Comparison of ENCODE assay signal across 8 mouse cellular contexts in genomic region chr12:69295651-69296050, GRCm38 (mm10). TPM values are rescaled to one million over a fixed set of nuclear protein-coding genes. Genes with fewer than 3 reads are reported as not detected.
A peak's percentile ranks its signal among the peaks of the same experiment; 100 is the strongest.
DNase-seq lines count a peak whose midpoint lies in the region; ATAC-seq and TF ChIP-seq lines count a peak whose summit lies in the region.

No protein-coding gene starts in this region.

- H3K27me3 ChIP-seq in lung, embryonic 14.5 days (ENCODE audit: insufficient read depth, low read length), result no peaks in the 10 kb centered on the region
- H3K27me3 ChIP-seq in heart, postnatal 0 days (ENCODE audit: control insufficient read depth, insufficient read depth, low read length), result no peaks in the 10 kb centered on the region
- no peaks in the 10 kb centered on the region for H3K27me3 ChIP-seq in midbrain, embryonic 14.5 days (ENCODE audit: control insufficient read depth, insufficient read depth, low read length)

- WGBS in lung, embryonic 14.5 days, result 77% methylated on average over 4 of the region's 4 CpGs
- WGBS in heart, postnatal 0 days, result 88% methylated on average over 4 of the region's 4 CpGs
- WGBS in midbrain, embryonic 14.5 days, result 70% methylated on average over 4 of the region's 4 CpGs

- no peak for TF ChIP-seq CTCF in lung, embryonic 14.5 days (IDR thresholded peaks at IDR 0.05; ENCODE audit: low read depth)
- TF ChIP-seq CTCF in heart, postnatal 0 days (IDR thresholded peaks at IDR 0.05; ENCODE audit: low read depth), result no peak

- no peaks in the 10 kb centered on the region for H3K9me3 ChIP-seq in lung, embryonic 14.5 days (ENCODE audit: low read depth, low read length)
- no peaks in the 10 kb centered on the region for H3K9me3 ChIP-seq in heart, postnatal 0 days (replicated peaks; ENCODE audit: control insufficient read depth, low read length)
- H3K9me3 ChIP-seq in midbrain, embryonic 14.5 days (ENCODE audit: control insufficient read depth, low read length), result no peaks in the 10 kb centered on the region

- ATAC-seq in lung, embryonic 14.5 days (ENCODE audit: insufficient read depth), result no peak
- no peak for ATAC-seq in heart, postnatal 0 days (ENCODE audit: insufficient read depth, low read depth)
- no peak for ATAC-seq in midbrain, embryonic 14.5 days (ENCODE audit: low FRiP score, low TSS enrichment)

- peaks cover 6% of the 10 kb centered on the region; the same call in 1 of the 2 replicates for H3K36me3 ChIP-seq in lung, embryonic 14.5 days (ENCODE audit: insufficient read depth)
- no peaks in the 10 kb centered on the region for H3K36me3 ChIP-seq in heart, postnatal 0 days (replicated peaks; ENCODE audit: control insufficient read depth, insufficient read depth, low read length)
- peaks cover 12% of the 10 kb centered on the region for H3K36me3 ChIP-seq in midbrain, embryonic 14.5 days (ENCODE audit: control insufficient read depth, insufficient read depth, low read length)

- H3K4me3 ChIP-seq in lung, embryonic 14.5 days (ENCODE audit: low read depth, low read length), result peak overlapping the region; percentile 96; the same call in 1 of the 2 replicates
- 0 out of 2 replicates have a peak overlapping the region, but pooled peaks have one; percentile 93 for H3K4me3 ChIP-seq in heart, postnatal 0 days (ENCODE audit: low read depth, low read length)
- H3K4me3 ChIP-seq in midbrain, embryonic 14.5 days (replicated peaks; ENCODE audit: low read depth, low read length), result no peak overlapping the region

- peak overlapping the region; percentile 96 for H3K27ac ChIP-seq in lung, embryonic 14.5 days (ENCODE audit: low read depth)
- H3K27ac ChIP-seq in heart, postnatal 0 days (ENCODE audit: low read depth), result 0 out of 2 replicates have a peak overlapping the region, but pooled peaks have one; percentile 96
- peak overlapping the region; percentile 96 for H3K27ac ChIP-seq in midbrain, embryonic 14.5 days (replicated peaks; ENCODE audit: low read depth, low read length)

- peak overlapping the region; percentile 97 for H3K9ac ChIP-seq in lung, embryonic 14.5 days
- H3K9ac ChIP-seq in heart, postnatal 0 days (replicated peaks; ENCODE audit: low read depth, low read length), result no peak overlapping the region
- H3K9ac ChIP-seq in midbrain, embryonic 14.5 days (replicated peaks; ENCODE audit: low read length), result peak overlapping the region; percentile 99; the same call in 1 of the 2 replicates

- H3K4me1 ChIP-seq in lung, embryonic 14.5 days (ENCODE audit: insufficient read depth), result peaks cover 3% of the 10 kb centered on the region; the same call in 1 of the 2 replicates
- peaks cover 20% of the 10 kb centered on the region; the same call in 1 of the 2 replicates for H3K4me1 ChIP-seq in heart, postnatal 0 days (ENCODE audit: control insufficient read depth, insufficient read depth)
- peaks cover 17% of the 10 kb centered on the region for H3K4me1 ChIP-seq in midbrain, embryonic 14.5 days (ENCODE audit: control insufficient read depth, insufficient read depth, low read length)

- no peak for TF ChIP-seq EP300 in heart, postnatal 0 days (IDR thresholded peaks at IDR 0.05; ENCODE audit: low read depth)

- intact Hi-C loops in left cerebral cortex, postnatal 14 days (cut with DNase I), result loop anchor here (2.0 to 5.0 kb wide), 2 partner anchors 53 to 97 kb away; partner anchors contain the start of genes Dnaaf2 and Klhdc1

- peak overlapping the region; percentile 75 for H3K4me2 ChIP-seq in lung, embryonic 14.5 days
- H3K4me2 ChIP-seq in heart, postnatal 0 days (ENCODE audit: low read depth, low read length), result peak overlapping the region; percentile 86; the same call in 1 of the 2 replicates
- peak overlapping the region; percentile 81 for H3K4me2 ChIP-seq in midbrain, embryonic 14.5 days (ENCODE audit: low read length)

- DNase-seq in lung, embryonic 14.5 days, result no peak
- no peak for DNase-seq in lung, postnatal 36 days
- DNase-seq in cerebellum, postnatal 14 days, result peak; percentile 37 to 41
- DNase-seq in heart, postnatal 0 days (ENCODE audit: low spot score), result no peak
- no peak for DNase-seq in midbrain, embryonic 14.5 days
- DNase-seq in layer of hippocampus, postnatal 36 days, result no peak
- DNase-seq in layer of hippocampus, adult 11-12 months (ENCODE audit: low spot score), result no peak
- DNase-seq in left cerebral cortex, postnatal 14 days (ENCODE audit: low spot score in 2 of 2), result no peak

RNA-seq across cellular contexts. Expression of gene Klhdc2, which starts 0.8 kb away (rescaled TPM):
- polyA plus RNA-seq in lung, embryonic 14.5 days (2014; fragmentation: Nextera tagmentation; extraction: Ambion mirVana), result 141 and 142 TPM in 2 replicates
- 168 and 198 TPM in 2 replicates for total RNA-seq in heart, postnatal 0 days (2014; rRNA removed; ENCODE audit: low replicate concordance)
- 128 and 134 TPM in 2 replicates for polyA plus RNA-seq in heart, postnatal 0 days (2015; fragmentation: Nextera tagmentation; extraction: Ambion mirVana)
- 313 and 329 TPM in 2 replicates for polyA plus RNA-seq in midbrain, embryonic 14.5 days (2014; fragmentation: Nextera tagmentation; extraction: Ambion mirVana)
- total RNA-seq in layer of hippocampus, postnatal 36 days (2021), result 100 to 1,000 TPM; 117 to 128 TPM
- total RNA-seq in left cerebral cortex, postnatal 14 days (2021), result 100 to 1,000 TPM; 132 to 136 TPM

RNA-seq across cellular contexts. Expression of gene Klhdc1, which starts 54.7 kb away (rescaled TPM):
- polyA plus RNA-seq in lung, embryonic 14.5 days (2014; fragmentation: Nextera tagmentation; extraction: Ambion mirVana), result 3.2 and 3.9 TPM in 2 replicates
- total RNA-seq in heart, postnatal 0 days (2014; rRNA removed; ENCODE audit: low replicate concordance), result 4.0 and 9.7 TPM in 2 replicates
- 19.1 and 24.9 TPM in 2 replicates for polyA plus RNA-seq in heart, postnatal 0 days (2015; fragmentation: Nextera tagmentation; extraction: Ambion mirVana)
- 17.5 and 18.5 TPM in 2 replicates for polyA plus RNA-seq in midbrain, embryonic 14.5 days (2014; fragmentation: Nextera tagmentation; extraction: Ambion mirVana)
- 10 to 100 TPM; 16.0 to 17.9 TPM for total RNA-seq in layer of hippocampus, postnatal 36 days (2021)
- 10 to 100 TPM; 17.4 to 21.1 TPM for total RNA-seq in left cerebral cortex, postnatal 14 days (2021)

Comparison
In these comparisons a context has a peak if more than half of its experiments do, and no peak if none do; other contexts are left out.
1. DNase-seq: peak in cerebellum, postnatal 14 days (2 of 2); none in lung, embryonic 14.5 days (single experiment), lung, postnatal 36 days (single experiment), heart, postnatal 0 days (single experiment), midbrain, embryonic 14.5 days (single experiment), layer of hippocampus, postnatal 36 days (0 of 2), layer of hippocampus, adult 11-12 months (single experiment) and left cerebral cortex, postnatal 14 days (0 of 2).
2. Peak in every context shown above with its lines, with median percentiles within 50 percentile points of each other: H3K27ac ChIP-seq and H3K4me2 ChIP-seq.